Mouse (Mus musculus) olfactory bulb, adult 2 months (tissue): ENCODE measurements at regions not wholly inside any gene's neighbourhood (a gene's known extent, or its start where the extent isn't known, plus 50 kb on each side); places are given as distances from the start of the nearest gene placed in this dataset.

ENCODE experiments used
- CTCF ChIP-seq: fragments of 200-500 bp; IDR thresholded peaks from 2 replicates; pipeline ENCODE4 v1.5.1; 2012; ENCODE audit warnings: low read depth, mild to moderate bottlenecking, low read length, moderate library complexity; ENCODE audit not compliant: insufficient read depth
- POLR2A ChIP-seq: fragments of 200-500 bp; IDR thresholded peaks from 2 replicates; pipeline ENCODE4 v1.6.1; 2012; ENCODE audit warnings: mild to moderate bottlenecking, low read depth, low read length, moderate library complexity; ENCODE audit not compliant: insufficient read depth

GRCm38 (mm10) chr8:36308056-36308455 lies 542.5 kb downstream of the Gm19410 start:
- TF ChIP-seq CTCF: no peak
- no peak for TF ChIP-seq POLR2A
